Mouse (Mus musculus) myocyte (in vitro differentiated cells): ENCODE results near the gene Arhgef19.

Source experiments
- CEBPB ChIP-seq: IDR thresholded peaks from 2 replicates; pipeline ENCODE4 v1.6.1; 2011; ENCODE audit warnings: mild to moderate bottlenecking, moderate library complexity; ENCODE audit not compliant: poor library complexity, insufficient read depth, severe bottlenecking
- E2F4 ChIP-seq: IDR thresholded peaks from one replicate; pipeline ENCODE4 v1.6.1; 2011; ENCODE audit warnings: mild to moderate bottlenecking, control low read depth, moderate library complexity; ENCODE audit not compliant: insufficient read depth
- MAX ChIP-seq: IDR thresholded peaks from one replicate; pipeline ENCODE4 v1.6.1; 2011; ENCODE audit warnings: low read depth, mild to moderate bottlenecking, control low read depth
- MYOD1 ChIP-seq, 3 experiments: IDR thresholded peaks; one replicate each; pipeline ENCODE4 v1.6.1; 2011; ENCODE audit warnings: control low read depth in 2 of 3, low read depth in 2 of 3, mild to moderate bottlenecking in 2 of 3, moderate library complexity in 1 of 3; ENCODE audit not compliant: insufficient read length in 2 of 3, control insufficient read depth in 1 of 3
- MYOG ChIP-seq, 3 experiments: IDR thresholded peaks; one replicate each; pipeline ENCODE4 v1.6.1; 2011; ENCODE audit warnings: control low read depth in 2 of 3, low read depth in 2 of 3, mild to moderate bottlenecking in 2 of 3; ENCODE audit not compliant: insufficient read length in 2 of 3, control insufficient read depth in 1 of 3, insufficient read depth in 1 of 3
- POLR2A ChIP-seq: IDR thresholded peaks from one replicate; pipeline ENCODE4 v1.6.1; 2011; ENCODE audit warnings: low read depth, mild to moderate bottlenecking, control low read depth, moderate library complexity; ENCODE audit not compliant: insufficient read length
- POLR2AphosphoS2 ChIP-seq: IDR thresholded peaks from one replicate; pipeline ENCODE4 v1.6.1; 2011; ENCODE audit warnings: low read depth, control low read depth; ENCODE audit not compliant: insufficient read length
- SRF ChIP-seq: IDR thresholded peaks from one replicate; pipeline ENCODE4 v1.6.1; 2011; ENCODE audit warnings: low read depth; ENCODE audit not compliant: control insufficient read depth, insufficient read length
- TCF12 ChIP-seq: IDR thresholded peaks from one replicate; pipeline ENCODE4 v1.6.1; 2011; ENCODE audit warnings: mild to moderate bottlenecking, control low read depth; ENCODE audit not compliant: poor library complexity, insufficient read depth, severe bottlenecking
- TCF3 ChIP-seq: IDR thresholded peaks from one replicate; pipeline ENCODE4 v1.6.1; 2011; ENCODE audit warnings: low read depth, control low read depth; ENCODE audit not compliant: insufficient read length
- USF1 ChIP-seq: IDR thresholded peaks from one replicate; pipeline ENCODE4 v1.6.1; 2011; ENCODE audit warnings: low read depth, mild to moderate bottlenecking, control low read depth, moderate library complexity

- TF ChIP-seq TCF12 (no peak), CEBPB (no peak), POLR2A (no peak), E2F4 (no peak), SRF (no peak), TCF3 (peak; percentile 48), USF1 (no peak), POLR2AphosphoS2 (no peak), MYOD1 (IDR thresholded peaks at IDR 0.05; ENCODE audit: control insufficient read depth in 1 of 3, insufficient read length in 2 of 3, low read depth in 2 of 3) (peak in 1 of 3 experiments; percentile 57), MAX (no peak), MYOG (IDR thresholded peaks at IDR 0.05; ENCODE audit: control insufficient read depth in 1 of 3, insufficient read depth in 1 of 3, insufficient read length in 2 of 3, low read depth in 2 of 3) (peak in 1 of 3 experiments; percentile 79)
These were observed 47.7 kb downstream of the Arhgef19 start for GRCm38 (mm10) chr4:141286860-141287517.
